Mouse (Mus musculus) natural killer cell, adult 2 months (primary cell): ENCODE measurements around the gene Mgll.

ENCODE experiments used
- DNase-seq, 2 experiments: peaks; one replicate each; pipeline ENCODE4 v3.0.0; 2022; ENCODE audit warnings: low spot score in 2 of 2

Mgll gene

GRCm38 (mm10) chr6:88770981-88771380 is 46.8 kb downstream of the Mgll start:
- DNase-seq, result no peak

DNA sequence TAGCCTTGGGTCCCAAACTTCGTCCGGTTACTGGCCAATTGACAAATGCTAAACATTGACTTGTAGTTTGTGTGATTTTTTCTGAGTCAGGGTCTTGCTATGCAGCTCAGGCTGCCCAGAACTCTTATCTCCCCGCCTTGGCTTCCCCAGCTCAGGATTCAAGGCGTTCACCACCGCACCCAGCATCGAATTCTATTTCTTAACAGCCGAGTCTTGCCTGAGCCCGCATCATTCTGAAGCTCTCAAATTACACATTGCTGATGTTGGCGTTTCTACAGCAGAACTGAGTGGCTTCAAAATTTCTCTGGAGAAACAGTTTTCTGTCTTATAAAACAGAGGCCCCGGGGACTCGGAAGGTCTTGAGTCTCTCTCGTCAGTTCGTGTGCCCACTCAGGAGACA is 47.8 kb downstream of the Mgll start:
- DNase-seq, result no peak

DNA sequence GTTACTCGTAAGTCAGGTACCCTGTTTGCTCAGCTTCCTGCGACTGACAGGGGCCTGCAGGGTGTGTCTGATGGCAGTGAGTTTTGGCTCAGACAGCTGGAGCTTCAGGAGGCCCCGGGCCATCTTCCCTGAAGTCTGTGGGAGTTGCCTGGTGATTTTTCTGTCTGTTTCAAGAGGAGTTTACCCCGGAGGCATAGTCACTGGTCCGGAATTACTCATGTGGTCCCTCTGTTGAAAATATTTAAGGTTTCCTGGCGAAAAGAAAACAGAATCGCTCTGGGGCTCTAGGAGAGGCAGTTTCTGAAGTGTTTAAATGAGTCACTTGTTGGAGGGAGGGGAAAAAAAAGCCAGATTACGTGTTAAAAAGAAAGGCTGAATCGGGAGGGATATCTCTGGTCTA is 49.8 kb downstream of the Mgll start:
- DNase-seq, result no peak

DNA sequence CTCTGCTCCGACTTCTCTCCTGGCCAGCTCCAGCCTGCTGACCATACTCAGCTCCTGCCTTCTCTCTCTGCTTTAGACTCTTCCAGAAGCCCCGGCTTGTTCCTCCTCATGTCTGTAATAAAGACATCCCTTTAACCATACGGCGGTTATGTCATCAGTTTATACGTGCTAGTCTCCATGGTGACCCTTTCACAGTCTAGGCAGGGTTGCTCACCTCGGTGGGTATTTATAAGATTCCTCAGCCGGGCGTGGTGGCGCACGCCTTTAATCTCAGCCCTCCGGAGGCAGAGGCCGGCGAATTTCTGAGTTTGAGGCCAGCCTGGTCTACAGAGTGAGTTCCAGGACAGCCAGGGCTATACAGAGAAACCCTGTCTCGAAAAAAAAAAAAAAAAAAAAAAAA is 51.1 kb downstream of the Mgll start:
- no peak for DNase-seq

DNA sequence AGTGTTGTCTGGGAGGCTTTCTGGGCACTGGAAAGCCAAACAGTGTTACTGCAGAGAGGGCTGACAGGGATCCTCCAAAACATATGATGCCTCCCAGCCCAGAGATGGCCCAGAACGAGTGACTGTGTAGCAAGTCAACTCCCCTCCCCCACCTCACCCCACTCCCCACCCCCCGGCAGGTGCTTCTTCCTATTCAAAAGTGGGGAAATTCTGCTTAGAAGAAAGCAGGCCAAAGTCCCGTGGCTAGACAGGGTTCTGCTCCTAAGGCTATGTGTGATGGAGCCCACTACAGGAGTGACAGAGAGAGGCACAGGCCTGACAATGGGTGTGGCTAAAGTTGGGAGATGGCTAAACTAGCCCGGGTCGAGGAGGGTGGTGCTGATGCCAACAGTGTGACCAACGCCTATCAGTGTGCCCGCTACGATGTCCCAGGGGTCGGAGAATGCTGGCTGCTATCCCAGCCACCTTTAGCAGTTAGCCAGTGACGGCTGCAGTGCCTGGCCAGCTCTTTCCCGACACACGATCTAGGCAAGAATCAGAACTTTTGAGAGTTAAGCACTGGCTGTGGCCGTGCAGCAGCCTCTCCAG is 52.2 kb downstream of the Mgll start:
- DNase-seq, result no peak

GRCm38 (mm10) chr6:88776964-88777363 is 52.8 kb downstream of the Mgll start:
- no peak for DNase-seq

GRCm38 (mm10) chr6:88778047-88778688 is 54.0 kb downstream of the Mgll start:
- DNase-seq, result no peak

DNA sequence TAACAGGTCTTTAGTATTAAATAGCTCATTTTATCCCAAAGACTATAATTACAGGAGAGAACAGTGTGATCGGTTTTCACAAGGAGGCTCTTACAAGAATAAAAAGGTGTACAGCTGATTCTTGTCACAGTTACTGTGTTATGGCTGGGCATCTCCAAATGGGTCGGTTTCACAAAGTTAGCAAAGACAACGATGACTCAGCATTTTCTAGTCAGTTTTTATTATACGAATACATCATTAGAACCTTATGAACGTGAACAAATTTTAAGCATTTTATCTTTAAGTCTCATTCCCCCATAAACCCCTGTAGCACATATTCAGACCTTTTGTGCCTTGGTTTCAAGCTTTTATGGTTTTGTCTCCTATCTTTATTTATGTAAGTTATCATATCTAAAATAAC is 55.5 kb downstream of the Mgll start:
- no peak for DNase-seq

GRCm38 (mm10) chr6:88781919-88782318 is 57.7 kb downstream of the Mgll start:
- no peak for DNase-seq

DNA sequence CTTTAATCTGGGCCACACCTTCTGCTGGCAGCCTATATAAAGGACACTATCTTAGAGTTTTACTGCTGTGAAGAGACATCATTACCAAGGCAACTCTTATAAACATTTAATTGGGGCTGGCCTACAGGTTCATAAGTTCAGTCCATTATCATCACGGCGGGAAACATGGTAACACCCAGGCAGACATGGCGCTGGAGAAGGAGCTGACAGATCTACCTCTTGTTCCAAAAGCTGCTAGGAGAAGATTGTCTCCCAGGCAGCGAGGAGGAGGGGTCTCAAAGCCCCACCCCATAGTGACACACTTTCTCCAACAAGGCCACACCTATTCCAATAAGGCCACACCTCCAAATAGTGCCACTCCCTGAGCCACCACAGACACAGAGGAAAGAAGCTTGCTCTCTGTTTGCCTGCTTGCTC is 58.8 kb downstream of the Mgll start:
- peak in 1 of 2 experiments; percentile 10 for DNase-seq

GRCm38 (mm10) chr6:88784691-88785173 is 60.5 kb downstream of the Mgll start:
- no peak for DNase-seq

DNA sequence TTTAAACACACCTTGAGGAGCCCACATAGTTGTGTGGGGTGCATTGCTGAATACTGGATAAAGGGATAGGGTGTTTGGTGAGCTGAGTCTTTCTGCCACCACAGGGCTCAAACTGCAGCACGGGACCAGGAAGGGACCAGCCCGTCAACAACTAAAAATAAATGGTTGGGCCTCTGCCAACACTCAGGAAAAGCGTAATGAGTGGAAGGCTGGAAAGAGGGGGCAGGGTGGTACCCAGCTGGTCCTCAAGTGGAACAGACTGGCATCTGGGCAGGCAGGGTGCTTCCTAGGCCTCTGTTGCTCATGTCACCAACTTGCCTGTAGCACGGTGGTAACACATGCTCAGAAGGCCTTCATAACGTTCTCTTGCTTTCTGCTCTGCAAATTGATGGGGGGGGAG is 61.1 kb downstream of the Mgll start:
- no peak for DNase-seq

DNA sequence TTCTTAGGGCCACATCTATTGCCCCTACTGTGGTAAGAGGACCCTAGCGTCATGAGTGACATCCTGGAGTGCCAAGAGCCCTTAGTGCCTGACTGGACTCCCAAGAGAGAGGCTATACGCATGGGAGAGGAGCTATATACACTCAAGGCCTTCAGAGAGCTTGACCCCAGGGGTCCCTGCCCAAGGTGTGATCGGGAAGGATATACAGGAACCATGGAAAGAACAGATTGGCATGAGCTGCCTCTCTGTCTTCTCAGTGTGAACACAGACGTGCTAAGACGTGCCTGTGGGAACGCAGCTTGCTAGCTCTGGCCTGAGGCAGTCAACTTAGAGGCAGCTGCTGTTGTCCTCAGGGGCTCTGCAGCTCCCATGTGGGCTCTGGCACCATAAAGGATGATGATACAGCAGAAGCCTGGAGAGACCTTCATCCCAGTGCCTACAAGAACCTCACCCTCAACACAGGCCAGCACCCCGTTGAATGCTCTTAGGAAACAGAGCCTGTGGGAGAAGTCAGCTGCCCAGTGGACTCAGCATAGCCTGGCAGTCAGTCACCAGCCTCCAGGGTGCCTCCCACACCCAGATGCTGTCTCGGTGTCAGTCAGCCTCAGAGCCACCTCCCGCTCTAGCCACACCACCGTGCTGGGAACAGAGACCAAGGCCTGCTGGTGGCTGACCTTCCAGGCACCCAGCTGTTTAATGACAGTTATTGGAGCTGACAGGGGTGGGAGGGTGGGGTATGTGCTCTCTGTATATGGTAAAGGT is 61.8 kb downstream of the Mgll start:
- DNase-seq, result no peak

DNA sequence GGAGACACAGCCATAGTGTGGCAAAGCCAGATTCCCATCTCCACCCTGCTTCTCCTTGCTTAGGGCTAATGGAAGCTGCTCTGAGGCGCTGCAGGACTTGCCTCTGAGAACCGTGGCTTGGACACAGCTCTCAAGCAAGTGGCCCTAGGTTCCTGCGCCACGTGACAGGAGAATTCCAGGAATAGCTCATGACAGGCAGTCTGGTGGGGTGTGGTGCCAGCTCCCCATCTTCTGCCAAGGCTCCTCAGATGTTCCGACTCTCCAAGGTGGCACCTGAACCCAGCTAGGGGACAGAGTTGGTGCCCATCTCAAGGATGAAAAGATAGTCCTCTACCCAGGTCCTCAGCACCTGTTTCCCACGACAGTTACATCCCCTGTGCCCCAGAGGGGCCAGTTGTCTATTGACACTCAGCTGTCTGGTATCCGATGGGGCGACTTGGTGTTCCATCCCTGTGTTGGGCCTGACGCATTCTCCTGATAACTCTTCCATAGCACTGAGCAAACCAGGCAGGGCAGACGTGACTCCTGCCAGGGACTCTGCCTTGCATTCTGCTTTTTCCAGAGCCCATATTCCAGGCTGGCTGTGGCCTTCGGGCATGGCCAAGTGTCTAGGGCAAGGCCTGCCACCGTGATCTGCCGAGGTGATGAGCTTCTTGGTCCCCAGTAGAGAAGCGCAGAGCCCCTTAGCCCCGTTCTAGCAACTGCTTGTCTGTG is 62.7 kb downstream of the Mgll start:
- no peak for DNase-seq

DNA sequence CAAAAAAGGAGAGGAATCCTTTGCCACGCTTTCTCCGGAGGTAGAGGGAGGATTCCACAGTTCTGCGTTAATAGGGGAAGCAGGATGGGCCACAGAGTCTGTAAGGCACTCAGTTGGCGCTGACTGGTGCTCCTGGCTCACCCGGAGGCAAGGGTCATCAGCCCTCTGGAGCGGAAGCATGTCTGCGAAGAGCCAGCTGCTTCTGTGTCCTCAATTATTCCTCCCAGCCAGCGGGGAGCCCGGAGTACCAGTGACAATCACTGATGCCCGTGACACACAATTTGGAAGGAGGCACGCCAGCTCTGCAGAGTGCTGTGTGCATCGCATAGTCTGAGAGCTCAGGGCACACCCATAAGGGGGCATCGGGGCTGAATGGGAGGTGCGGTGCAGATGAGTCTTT is 63.3 kb downstream of the Mgll start:
- DNase-seq, result no peak

DNA sequence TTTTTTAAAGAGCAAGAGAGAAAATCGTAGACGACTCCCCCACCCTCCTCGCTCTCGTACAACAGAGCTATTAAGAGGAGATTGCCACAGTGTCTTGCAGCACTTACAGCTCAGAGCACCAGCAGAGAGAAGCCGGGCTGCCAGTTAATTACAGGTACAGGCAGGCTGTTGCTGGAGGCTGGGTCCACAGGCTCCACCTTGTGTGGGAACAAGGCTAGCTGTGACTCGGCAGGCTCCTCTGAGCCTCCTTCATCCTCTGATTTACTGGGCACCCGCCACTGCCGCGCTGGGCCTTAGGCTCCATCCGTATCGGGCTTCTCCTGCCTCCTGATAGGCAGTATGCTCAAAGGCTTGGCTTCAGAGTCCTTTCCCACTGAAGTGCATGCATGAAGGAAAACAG is 64.0 kb downstream of the Mgll start:
- no peak for DNase-seq

DNA sequence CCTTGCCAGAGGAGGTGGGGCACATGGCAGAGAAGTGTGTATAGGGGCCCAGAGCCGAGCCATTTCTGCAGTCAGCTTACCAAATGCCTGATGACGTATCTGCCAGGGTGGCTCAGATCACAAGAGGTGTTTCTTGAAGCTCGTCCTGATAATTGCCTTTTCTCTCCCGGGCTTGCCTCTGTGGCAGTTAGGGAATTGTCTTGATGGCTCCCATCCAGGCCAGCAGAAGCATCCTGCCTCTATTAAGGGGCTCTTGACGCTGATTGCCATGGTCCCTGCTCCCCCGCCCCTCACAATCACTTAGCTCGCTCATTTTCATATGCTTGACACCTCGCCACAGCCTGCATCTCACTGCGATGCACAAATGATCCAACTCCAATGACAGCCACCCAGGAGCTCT is 67.1 kb downstream of the Mgll start:
- no peak for DNase-seq

GRCm38 (mm10) chr6:88792147-88792691 is 68.0 kb downstream of the Mgll start:
- no peak for DNase-seq

DNA sequence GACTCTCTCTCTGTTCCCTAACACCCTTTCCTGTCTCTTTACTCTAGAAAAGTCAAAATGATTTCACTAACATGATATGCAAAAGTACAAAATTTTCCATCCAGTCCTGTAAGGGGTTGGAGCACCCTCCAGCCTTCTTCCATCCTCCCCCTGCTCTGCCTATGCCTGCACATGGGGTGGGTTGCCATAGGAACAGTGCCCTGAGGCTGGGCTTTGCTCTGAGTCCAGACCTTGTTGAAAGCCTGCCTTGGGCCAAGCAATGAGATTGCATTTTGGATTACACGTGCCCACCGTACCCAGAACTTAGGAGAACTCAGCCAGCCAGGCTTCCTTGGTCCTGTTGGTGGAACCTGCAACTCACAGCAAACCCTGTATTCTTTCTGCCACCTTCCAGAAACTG is 69.0 kb downstream of the Mgll start:
- no peak for DNase-seq

DNA sequence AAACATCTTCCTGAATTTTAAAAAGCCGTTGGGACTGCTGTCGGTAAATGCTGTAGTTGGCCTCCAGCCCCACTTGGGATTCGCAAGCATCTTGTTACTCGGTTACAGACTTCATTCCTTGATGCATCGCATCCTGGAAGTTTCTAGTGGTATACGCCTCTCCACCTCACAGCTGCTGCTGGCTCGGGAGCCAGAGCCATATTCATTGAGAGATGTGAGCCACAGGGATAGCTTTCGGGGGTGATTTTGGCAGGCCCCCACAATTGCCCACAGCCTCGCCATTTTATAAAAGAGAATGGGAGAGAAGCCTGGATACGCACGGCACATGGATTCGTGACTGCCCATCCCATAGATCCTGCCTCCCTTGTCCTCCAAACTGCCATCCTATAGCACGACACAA is 69.7 kb downstream of the Mgll start:
- no peak for DNase-seq

DNA sequence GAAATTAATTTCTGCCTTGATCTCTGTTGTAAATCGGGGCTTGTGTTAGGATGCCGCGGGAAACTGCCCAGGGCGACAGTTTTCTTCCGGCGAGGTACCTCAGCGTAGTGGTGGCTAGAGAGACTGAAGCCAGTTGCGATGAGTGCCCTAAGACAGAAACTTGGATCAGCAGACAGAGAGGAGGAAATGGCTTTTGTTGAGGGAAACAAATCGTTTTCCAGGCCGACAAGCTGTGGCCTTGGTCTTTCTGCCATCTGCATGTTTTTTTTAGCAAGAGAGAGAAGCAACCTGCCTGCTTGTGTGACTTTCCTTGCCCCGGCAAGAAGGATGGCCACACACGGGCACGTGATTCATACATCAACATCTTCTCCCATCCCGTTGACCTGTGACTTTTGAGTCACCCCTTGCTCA is 70.4 kb downstream of the Mgll start:
- no peak for DNase-seq

- DNase-seq, result no peak
Observed at GRCm38 (mm10) chr6:88800191-88800590, 76.0 kb downstream of the Mgll start.
